Mouse (Mus musculus): ENCODE measurements around the gene Racgap1.

The Racgap1 gene

DNA sequence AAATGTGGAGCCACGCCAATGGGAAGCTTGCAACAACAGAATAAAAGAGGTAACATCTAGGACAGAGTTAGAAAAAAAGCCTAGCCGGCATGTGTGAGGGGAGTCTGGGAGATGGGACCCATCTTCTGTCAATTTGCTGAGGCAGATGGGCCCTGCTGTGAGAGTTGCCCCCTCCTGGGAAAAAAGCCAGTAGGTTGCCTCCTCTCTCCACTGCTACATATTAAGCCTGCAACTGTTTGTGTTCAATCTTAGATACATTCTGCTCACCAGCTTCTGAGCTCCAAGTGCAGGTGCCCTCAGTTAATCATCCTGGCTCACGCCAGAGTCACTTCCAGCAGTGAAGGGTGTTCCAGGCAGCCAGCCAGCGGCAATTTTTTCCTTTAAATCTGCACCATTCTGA, 31.6 kb downstream of the Racgap1 start:
- in situ Hi-C loops (cut with MboI, MseI), result loop anchor here (5.0 kb wide), 1 partner anchor 372 kb away; no protein-coding TSS in a partner anchor

- in situ Hi-C loops (cut with MboI, MseI), result no loop called here
Observed at GRCm38 (mm10) chr15:99618595-99618994, 32.9 kb downstream of the Racgap1 start.

DNA sequence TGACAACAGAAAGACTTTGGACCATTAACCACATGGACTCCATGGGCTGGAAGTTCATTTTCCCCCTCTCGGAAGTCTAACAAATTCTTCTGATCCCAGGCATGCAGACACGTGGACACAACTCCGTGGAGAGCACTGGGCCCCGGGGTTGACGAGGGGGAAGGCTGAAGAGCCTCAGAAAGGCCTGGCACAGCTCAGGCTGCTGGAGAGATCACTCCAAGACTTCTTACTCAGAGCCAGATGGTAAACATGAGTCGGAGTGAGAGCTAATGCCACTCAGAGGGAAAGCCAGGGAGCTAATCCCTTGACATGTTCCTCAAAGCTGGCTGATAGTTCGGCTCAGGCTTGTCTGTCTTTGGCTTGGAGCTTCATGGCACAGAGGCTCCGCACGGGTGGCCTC, 36.2 kb downstream of the Racgap1 start:
- in situ Hi-C loops (cut with MboI, MseI), result no loop called here

DNA sequence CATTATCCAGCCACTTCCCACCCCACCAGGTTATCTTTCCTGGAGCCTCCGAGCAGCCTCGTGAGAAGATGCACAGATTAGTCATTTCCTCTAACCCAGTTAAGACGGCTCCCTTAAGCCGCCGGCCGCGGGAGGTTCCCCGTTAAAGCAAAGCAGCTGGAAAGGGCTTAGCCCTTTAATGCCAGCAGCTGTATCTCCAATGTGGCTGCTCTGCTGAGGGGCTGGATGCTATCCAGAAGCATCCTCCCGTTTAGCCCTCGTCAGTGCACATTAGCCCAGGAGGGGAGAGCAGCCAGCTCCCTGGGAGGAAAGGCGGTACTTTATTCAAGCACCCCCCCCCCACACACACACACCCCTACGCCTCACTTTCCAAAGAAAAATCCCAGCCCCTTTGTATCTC, 36.7 kb downstream of the Racgap1 start:
- in situ Hi-C loops (cut with MboI, MseI), result no loop called here

GRCm38 (mm10) chr15:99614273-99614672, 37.2 kb downstream of the Racgap1 start:
- in situ Hi-C loops (cut with MboI, MseI), result no loop called here

- in situ Hi-C loops (cut with MboI, MseI), result no loop called here
Observed at GRCm38 (mm10) chr15:99611563-99611962, 39.9 kb downstream of the Racgap1 start.

- in situ Hi-C loops (cut with MboI, MseI), result no loop called here
Observed at GRCm38 (mm10) chr15:99608382-99609125, 42.9 kb downstream of the Racgap1 start.

GRCm38 (mm10) chr15:99607388-99608113, 43.9 kb downstream of the Racgap1 start:
- in situ Hi-C loops (cut with MboI, MseI), result no loop called here

DNA sequence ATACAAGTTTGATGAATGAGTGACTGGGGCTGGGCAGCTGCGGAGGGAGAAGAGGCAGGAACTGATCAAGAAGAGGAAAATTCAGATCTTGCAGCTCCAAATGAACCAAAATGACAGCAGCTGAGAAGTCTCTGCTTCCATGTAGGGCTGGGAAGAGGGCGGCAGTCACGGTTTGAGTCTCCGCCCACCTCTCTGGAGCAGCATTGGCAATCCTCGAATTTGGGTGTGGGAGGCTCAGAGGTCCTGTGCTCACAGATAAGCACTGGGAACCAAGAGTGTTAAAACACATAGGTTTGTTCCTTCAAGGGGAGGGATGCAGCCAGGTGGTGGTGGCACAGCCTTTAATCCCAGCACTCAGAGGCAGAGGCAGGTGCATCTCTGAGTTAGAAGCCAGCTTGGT, 44.9 kb downstream of the Racgap1 start:
- in situ Hi-C loops (cut with MboI, MseI), result no loop called here

GRCm38 (mm10) chr15:99605595-99605994, 45.9 kb downstream of the Racgap1 start:
- in situ Hi-C loops (cut with MboI, MseI), result no loop called here

- in situ Hi-C loops (cut with MboI, MseI), result no loop called here
Observed at GRCm38 (mm10) chr15:99603216-99603615, 48.2 kb downstream of the Racgap1 start.

DNA sequence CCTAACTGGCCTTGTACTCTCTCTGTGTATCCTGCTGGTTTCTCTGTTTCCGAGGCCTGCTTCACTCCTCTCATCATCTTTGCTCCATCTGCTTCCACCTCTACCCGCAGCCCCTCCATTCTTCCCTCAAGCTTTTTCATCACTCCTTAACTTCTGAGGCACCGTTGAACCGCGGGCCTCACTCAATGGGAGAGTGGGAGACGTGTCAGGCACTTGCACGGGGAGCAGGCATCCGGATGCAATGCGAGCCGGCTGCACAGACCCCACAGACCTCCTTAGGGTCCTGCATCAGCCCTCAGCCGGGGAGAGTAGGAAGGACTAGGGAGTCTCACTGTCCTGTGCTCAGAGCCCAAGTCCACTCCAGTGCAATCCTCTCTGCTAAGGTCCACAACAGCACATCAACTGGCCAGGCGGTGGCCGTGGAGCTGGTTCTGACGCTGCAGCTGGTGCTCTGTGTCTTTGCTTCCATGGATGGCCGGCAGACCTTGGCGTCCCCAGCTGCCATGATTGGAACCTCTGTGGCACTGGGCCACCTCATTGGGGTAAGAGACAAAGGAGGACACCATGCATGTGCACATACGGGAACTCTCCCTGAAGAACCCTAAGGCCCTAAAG, 49.1 kb downstream of the Racgap1 start:
- in situ Hi-C loops (cut with MboI, MseI), result no loop called here

GRCm38 (mm10) chr15:99601823-99602120, 49.7 kb downstream of the Racgap1 start:
- in situ Hi-C loops (cut with MboI, MseI), result no loop called here

DNA sequence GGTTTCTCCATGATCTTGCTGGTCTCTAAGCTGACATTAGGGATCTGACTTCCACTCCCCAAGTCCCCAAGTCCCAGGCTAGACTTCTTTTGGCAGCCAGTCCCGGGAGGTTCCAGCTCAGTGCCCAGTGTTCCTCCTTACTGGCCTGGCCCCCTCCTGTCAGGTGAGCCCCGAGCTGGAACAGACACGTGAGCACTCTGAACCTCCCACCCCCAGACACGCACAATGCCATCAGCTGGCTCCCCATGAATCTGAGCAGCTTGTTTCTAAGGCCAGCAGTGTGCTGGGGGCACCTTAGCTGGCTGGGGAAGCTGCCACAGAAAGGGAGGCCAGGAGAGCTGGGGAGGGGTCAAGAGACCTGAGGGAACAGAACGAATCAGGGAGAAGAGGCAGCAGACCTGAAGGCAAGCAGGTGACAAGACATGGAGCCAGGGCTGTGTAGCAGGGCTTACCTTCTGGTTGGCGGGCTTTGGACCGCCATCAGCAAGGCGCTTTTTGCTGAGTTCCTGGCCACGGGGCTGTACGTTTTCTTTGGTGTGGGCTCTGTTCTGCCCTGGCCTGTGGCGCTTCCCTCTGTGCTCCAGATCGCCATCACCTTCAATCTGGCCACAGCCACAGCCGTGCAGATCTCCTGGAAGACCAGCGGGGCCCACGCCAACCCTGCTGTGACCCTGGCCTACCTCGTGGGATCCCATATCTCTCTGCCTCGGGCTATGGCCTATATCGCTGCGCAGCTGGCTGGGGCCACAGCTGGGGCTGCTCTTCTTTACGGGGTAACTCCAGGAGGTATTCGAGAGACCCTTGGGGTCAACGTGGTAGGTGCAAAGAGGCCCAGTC, 50.3 kb downstream of the Racgap1 start, which contains the start of gene Aqp6:
Aqp6 (plus strand) TSS at position 415 of the 837 bp plus-strand sequence.
- in situ Hi-C loops (cut with MboI, MseI), result no loop called here

DNA sequence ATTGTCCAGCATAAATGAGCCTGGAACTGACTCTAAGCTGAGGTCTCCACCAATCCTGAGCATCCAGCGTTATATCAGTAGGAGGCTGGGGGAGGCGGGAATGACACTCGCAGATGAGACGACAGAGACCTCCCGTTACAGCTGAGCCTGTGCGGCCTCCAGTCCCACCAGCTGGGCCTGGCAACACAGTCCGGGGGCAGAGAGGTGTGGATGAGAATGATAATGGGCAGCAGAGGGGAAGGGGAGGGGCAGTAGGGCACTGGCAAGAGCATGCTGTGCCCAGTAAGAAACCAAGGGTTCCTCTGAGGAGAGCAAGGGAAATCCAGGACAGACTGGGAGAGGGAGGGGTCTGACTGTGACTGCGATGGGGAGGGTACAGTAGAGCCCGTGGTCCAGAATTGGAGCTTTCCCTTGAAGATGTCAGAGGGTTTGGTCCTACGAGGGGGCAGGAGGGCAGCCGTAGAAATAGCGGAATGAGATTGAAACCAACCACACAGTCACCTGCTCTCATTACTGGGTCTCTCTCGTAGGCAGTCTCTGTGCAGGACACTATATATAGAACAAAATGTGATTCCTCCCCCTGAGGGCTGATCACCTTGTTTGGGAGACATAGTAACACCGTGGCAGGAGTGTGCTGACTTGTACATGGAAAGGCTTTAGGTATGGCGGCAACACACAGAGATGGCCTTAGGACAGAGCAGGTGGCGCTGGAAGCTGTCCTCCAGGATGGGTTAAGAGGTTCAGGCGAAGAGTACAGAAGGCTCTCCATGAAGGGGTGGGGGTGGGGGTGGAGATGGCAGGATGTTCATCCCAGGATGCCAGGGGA, 52.0 kb downstream of the Racgap1 start:
- in situ Hi-C loops (cut with MboI, MseI), result loop anchor here (5.0 kb wide), 1 partner anchor 73 kb away; the partner anchor contains the start of gene Asic1

- in situ Hi-C loops (cut with MboI, MseI), result loop anchor here (5.0 kb wide), 1 partner anchor 75 kb away; the partner anchor contains the start of gene Asic1
Observed at GRCm38 (mm10) chr15:99597596-99597995, 53.9 kb downstream of the Racgap1 start.

- in situ Hi-C loops (cut with MboI, MseI), result loop anchor here (5.0 kb wide), 1 partner anchor 75 kb away; the partner anchor contains the start of gene Asic1
Observed at GRCm38 (mm10) chr15:99596841-99597240, 54.6 kb downstream of the Racgap1 start.

DNA sequence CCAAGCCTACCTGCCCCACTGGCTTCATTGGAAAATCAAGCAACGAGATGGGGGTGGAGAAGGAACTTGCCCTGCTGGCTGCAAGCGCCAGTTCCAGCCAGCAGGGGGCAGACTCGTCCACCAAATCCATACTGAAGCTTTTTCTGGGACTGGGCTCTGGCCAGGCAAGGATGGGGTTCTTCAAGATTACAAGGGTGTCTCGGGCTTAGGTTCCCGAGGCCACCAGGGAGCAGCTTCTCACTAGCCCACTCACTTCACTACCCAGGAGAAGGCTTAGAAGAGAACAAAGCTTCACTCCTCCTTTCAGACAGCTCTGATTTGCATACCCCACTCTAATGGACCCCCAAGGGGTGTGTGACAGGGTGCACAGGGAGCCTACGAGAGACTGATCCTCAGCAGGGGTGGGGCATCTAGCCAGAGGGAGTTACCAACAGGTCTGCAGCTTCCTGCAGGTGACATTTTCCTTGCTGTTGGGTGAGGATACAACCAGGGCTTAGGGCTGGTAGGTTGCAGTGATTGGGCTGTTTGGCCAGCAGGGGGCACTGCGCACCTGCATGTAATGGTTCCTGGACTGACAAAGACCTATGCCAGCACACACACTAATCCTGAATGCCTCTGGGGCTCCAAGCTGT, 55.3 kb downstream of the Racgap1 start:
- in situ Hi-C loops (cut with MboI, MseI), result loop anchor here (5.0 kb wide), 1 partner anchor 76 kb away; the partner anchor contains the start of gene Asic1

DNA sequence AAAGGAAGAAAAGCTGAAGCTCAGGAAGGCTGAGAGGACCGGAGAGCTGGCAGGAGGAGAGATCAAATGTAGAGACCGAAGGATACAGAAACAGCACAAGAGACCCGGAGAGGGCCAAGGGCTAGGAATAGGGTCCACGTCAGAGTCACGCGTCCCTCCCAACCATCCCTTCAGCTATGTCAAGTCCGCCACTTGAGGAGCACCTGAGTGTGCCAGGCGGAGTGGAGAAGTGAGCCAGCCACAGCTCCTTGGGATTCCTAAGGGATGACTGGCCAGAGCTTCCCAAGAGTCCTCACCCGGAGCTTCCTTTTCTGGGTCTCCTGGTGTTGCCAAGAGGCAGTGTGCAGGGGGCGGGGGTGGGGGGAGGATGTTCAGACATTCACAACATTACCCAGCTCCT, 56.5 kb downstream of the Racgap1 start:
- in situ Hi-C loops (cut with MboI, MseI), result loop anchor here (5.0 kb wide), 1 partner anchor 77 kb away; the partner anchor contains the start of gene Asic1

GRCm38 (mm10) chr15:99592877-99593276, 58.6 kb downstream of the Racgap1 start:
- in situ Hi-C loops (cut with MboI, MseI), result no loop called here
